Mouse (Mus musculus): Measurements from ENCODE around the gene Foxe1.

Gene Foxe1

GRCm38 (mm10) chr4:46343596-46344260 lies at the start of gene Foxe1:
TSS of gene Foxe1 (plus strand) at chr4:46343609.
- DNase-seq (ENCODE audit: low spot score) = no peak

GRCm38 (mm10) chr4:46304071-46304470 lies 39.3 kb upstream of the Foxe1 start:
- DNase-seq (ENCODE audit: low spot score) = peak; percentile 17

- DNase-seq (ENCODE audit: low spot score) = peak; percentile 81
Measured at GRCm38 (mm10) chr4:46304757-46305384, 38.5 kb upstream of the Foxe1 start.

- DNase-seq (ENCODE audit: low spot score) = peak; percentile 9
Measured at GRCm38 (mm10) chr4:46305436-46305835, 38.0 kb upstream of the Foxe1 start.

- peak; percentile 28 for DNase-seq (ENCODE audit: low spot score)
Measured at GRCm38 (mm10) chr4:46307341-46307740, 36.1 kb upstream of the Foxe1 start.

- DNase-seq (ENCODE audit: low spot score) = no peak
Measured at GRCm38 (mm10) chr4:46307869-46308268, 35.5 kb upstream of the Foxe1 start.

- DNase-seq (ENCODE audit: low spot score) = no peak
Measured at GRCm38 (mm10) chr4:46311631-46312030, 31.8 kb upstream of the Foxe1 start.

GRCm38 (mm10) chr4:46321730-46322389 lies 21.5 kb upstream of the Foxe1 start:
- no peak for DNase-seq (ENCODE audit: low spot score)

GRCm38 (mm10) chr4:46322715-46323114 lies 20.7 kb upstream of the Foxe1 start:
- DNase-seq (ENCODE audit: low spot score) = no peak

- DNase-seq (ENCODE audit: low spot score) = no peak
Measured at GRCm38 (mm10) chr4:46328906-46329305, 14.5 kb upstream of the Foxe1 start.

GRCm38 (mm10) chr4:46335846-46336245 lies 7.6 kb upstream of the Foxe1 start:
- no peak for DNase-seq (ENCODE audit: low spot score)

GRCm38 (mm10) chr4:46337990-46338389 lies 5.4 kb upstream of the Foxe1 start:
- no peak for DNase-seq (ENCODE audit: low spot score)

GRCm38 (mm10) chr4:46339026-46339425 lies 4.4 kb upstream of the Foxe1 start:
- DNase-seq (ENCODE audit: low spot score) = no peak

- DNase-seq (ENCODE audit: low spot score) = no peak
Measured at GRCm38 (mm10) chr4:46339584-46339983, 3.8 kb upstream of the Foxe1 start.

GRCm38 (mm10) chr4:46341831-46342680 lies 1.4 kb upstream of the Foxe1 start:
- DNase-seq (ENCODE audit: low spot score) = no peak

GRCm38 (mm10) chr4:46342711-46343286 lies 610 bp upstream of the Foxe1 start:
- DNase-seq (ENCODE audit: low spot score) = no peak

GRCm38 (mm10) chr4:46344288-46344687 lies 879 bp downstream of the Foxe1 start:
- DNase-seq (ENCODE audit: low spot score) = no peak

GRCm38 (mm10) chr4:46345056-46345772 lies 1.8 kb downstream of the Foxe1 start:
- no peak for DNase-seq (ENCODE audit: low spot score)

- no peak for DNase-seq (ENCODE audit: low spot score)
Measured at GRCm38 (mm10) chr4:46345773-46346100, 2.3 kb downstream of the Foxe1 start.

GRCm38 (mm10) chr4:46346221-46346620 lies 2.8 kb downstream of the Foxe1 start:
- DNase-seq (ENCODE audit: low spot score) = no peak

- DNase-seq (ENCODE audit: low spot score) = no peak
Measured at GRCm38 (mm10) chr4:46347141-46347540, 3.7 kb downstream of the Foxe1 start.
